Mouse (Mus musculus) heart, embryonic 11.5 days (tissue): ENCODE data around the gene Arhgap24. TPM values are rescaled to one million over a fixed set of nuclear protein-coding genes. Genes with fewer than 3 reads are reported as not detected.

Experiments used
- ATAC-seq: fragments of 200-750 bp; cut with Nextera tagmentation; replicated peaks from 2 replicates; pipeline ENCODE4 v1.8.0; 2017; ENCODE audit warnings: moderate library complexity; ENCODE audit not compliant: insufficient number of reproducible peaks, low FRiP score, low TSS enrichment
- H3K27ac ChIP-seq: fragments of 300-500 bp; sonication (generic); 2 replicates; pipeline ENCODE4 v1.5.1; 2014; ENCODE audit warnings: mild to moderate bottlenecking, low read depth, low read length
- H3K27me3 ChIP-seq: fragments of 300-500 bp; sonication (generic); 2 replicates; pipeline ENCODE4 v1.6.1; 2014; ENCODE audit warnings: mild to moderate bottlenecking, low read length, mixed read lengths; ENCODE audit not compliant: control insufficient read depth, insufficient read depth
- H3K36me3 ChIP-seq: fragments of 300-500 bp; sonication (generic); 2 replicates; pipeline ENCODE4 v1.6.1; 2014; ENCODE audit warnings: mild to moderate bottlenecking, low read length, moderate library complexity, mixed read lengths; ENCODE audit not compliant: control insufficient read depth, insufficient read depth
- H3K4me1 ChIP-seq: fragments of 300-500 bp; sonication (generic); 2 replicates; pipeline ENCODE4 v1.6.1; 2014; ENCODE audit warnings: low read length; ENCODE audit not compliant: control insufficient read depth, insufficient read depth
- H3K4me2 ChIP-seq: fragments of 300-500 bp; sonication (generic); 2 replicates; pipeline ENCODE4 v1.6.1; 2014; ENCODE audit warnings: mild to moderate bottlenecking, moderate library complexity
- H3K4me3 ChIP-seq: fragments of 300-500 bp; sonication (generic); 2 replicates; pipeline ENCODE4 v1.5.1; 2014; ENCODE audit warnings: low read depth, low read length
- H3K9ac ChIP-seq: fragments of 300-500 bp; sonication (generic); 2 replicates; pipeline ENCODE4 v1.6.1; 2014; ENCODE audit warnings: mild to moderate bottlenecking, low read depth, low read length, moderate library complexity
- H3K9me3 ChIP-seq: fragments of 300-500 bp; sonication (generic); replicated peaks from 2 replicates; pipeline ENCODE4 v1.6.1; 2016; ENCODE audit warnings: low read length; ENCODE audit not compliant: control insufficient read depth
- WGBS: fragments of 180-500 bp; shearing (Covaris S2); extraction: QIAGEN DNeasy Blood & Tissue Kit; methylation state at CpG from one replicate; pipeline ENCODE4 v1.1.7; 2014; ENCODE audit not compliant: insufficient replicate concordance; 5-methylcytosine and 5-hydroxymethylcytosine counted together
- polyA plus RNA-seq: library from polyadenylated mRNA; unstranded; fragments of >200 nt; fragmentation: Nextera tagmentation; extraction: Ambion mirVana; gene quantifications from 2 replicates; pipeline ENCODE4 v1.2.1, GENCODE M21; 2014

Arhgap24 gene
- polyA plus RNA-seq, 1 experiment from 2014 or later = 6.2 TPM

DNA sequence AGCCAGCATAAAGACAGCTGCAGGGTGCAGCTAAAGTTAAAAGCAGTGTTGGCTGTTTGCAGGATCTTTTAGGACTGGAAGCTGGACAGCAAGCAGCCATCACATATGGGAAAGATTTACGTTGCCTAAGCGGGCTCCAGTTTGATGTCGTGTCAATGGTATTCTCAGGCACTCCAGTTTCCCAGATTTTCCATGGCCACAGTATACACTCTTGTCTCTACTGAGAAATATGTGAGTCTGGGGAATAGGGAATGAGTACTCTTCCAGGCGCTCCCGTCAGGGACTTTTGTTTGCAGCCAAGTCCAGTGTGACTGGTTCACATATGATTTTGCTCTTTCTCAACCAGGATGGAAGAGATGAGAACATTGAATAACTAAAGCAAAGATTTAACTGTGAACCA lies 254.9 kb downstream of the Arhgap24 start:
- no peaks in the 10 kb centered on the region for H3K36me3 ChIP-seq
- no peaks in the 10 kb centered on the region for H3K9me3 ChIP-seq
- H3K27me3 ChIP-seq = no peaks in the 10 kb centered on the region
- H3K9ac ChIP-seq = no peak overlapping the region
- no peak for ATAC-seq
- H3K4me1 ChIP-seq = no peaks in the 10 kb centered on the region
- H3K4me3 ChIP-seq = no peak overlapping the region
- H3K27ac ChIP-seq = no peak overlapping the region
- 81% methylated on average over 5 of the region's 5 CpGs for WGBS
- H3K4me2 ChIP-seq = no peak overlapping the region

DNA sequence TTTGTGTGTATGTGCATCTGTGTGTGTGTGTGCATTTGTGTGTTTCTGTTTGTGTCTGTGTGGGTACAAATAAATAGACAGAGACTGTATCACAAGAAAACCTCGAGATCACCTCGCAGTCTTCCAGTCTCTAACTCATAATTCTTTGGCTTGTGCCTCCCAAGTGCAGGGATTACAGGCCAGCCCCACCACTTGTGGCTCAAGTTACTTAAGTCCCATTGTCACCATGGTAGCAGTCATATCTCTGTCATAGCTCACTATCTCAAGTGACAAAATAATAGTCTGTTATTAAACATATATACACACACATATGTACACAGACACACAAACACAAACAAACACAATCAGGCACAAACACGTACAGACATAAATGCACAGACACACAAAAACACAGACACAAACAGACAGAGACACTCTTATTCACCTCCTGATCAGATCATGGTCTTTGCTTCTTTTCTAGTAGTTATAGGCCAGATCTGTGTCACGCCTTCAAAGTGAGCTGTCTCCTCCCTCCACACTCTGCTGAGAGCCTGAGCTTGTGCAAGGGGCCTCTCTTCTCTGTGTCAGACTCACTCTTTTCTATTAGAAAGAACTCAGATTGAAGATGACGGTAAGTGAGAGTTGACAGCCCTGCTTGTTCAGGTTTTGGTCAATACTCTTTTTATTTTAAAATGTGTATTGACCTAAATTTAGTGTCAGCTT lies 261.5 kb downstream of the Arhgap24 start:
- no peak overlapping the region for H3K4me2 ChIP-seq
- H3K27me3 ChIP-seq = no peaks in the 10 kb centered on the region
- no peak for ATAC-seq
- 58% methylated on average over 5 of the region's 5 CpGs for WGBS
- no peaks in the 10 kb centered on the region for H3K36me3 ChIP-seq
- H3K4me3 ChIP-seq = no peak overlapping the region
- H3K9me3 ChIP-seq = no peaks in the 10 kb centered on the region
- no peak overlapping the region for H3K27ac ChIP-seq
- no peak overlapping the region for H3K9ac ChIP-seq
- H3K4me1 ChIP-seq = no peaks in the 10 kb centered on the region

DNA sequence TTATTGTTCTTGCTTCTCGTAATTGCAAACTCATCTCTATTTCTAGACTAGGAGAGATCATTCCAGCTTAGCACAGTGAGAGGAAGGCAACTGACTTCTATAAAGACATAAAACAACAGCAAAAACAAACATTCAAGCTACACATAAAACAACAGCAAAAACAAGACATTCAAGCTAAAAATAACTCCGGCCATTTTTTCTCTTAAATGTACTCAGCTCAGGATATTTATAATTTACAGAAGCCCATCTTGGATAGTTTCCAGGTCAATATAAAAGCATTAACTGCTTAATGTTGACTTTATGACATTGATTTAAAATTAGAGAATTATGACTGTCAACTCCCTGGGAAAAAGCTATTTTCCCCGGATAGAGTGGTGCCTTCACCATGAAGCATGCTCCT lies 262.2 kb downstream of the Arhgap24 start:
- H3K4me2 ChIP-seq = no peak overlapping the region
- H3K4me3 ChIP-seq = no peak overlapping the region
- no peaks in the 10 kb centered on the region for H3K36me3 ChIP-seq
- no peaks in the 10 kb centered on the region for H3K9me3 ChIP-seq
- H3K4me1 ChIP-seq = no peaks in the 10 kb centered on the region
- no peaks in the 10 kb centered on the region for H3K27me3 ChIP-seq
- 78% methylated on average over 3 of the region's 3 CpGs for WGBS
- no peak for ATAC-seq
- no peak overlapping the region for H3K27ac ChIP-seq
- no peak overlapping the region for H3K9ac ChIP-seq

DNA sequence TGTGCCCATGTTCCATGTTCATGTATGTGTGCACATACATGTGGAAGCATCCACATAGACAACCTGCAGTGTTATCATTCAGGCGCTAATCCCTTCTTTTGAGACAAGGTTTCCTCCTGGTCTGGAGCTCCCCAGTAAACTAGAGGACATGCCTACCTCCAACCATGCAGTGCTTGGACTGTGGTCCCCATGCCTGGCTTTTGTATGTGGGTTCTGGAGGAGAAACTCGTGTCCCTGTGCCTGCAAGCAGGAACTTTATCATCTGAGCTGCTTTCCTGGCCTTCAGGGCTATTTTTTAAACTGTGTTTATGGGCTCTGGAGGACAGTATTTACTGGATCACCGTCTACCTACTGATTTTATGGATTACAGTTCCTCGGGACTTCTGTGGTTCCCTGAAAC lies 262.9 kb downstream of the Arhgap24 start:
- Histone ChIP-seq H3K4me1 (no peaks in the 10 kb centered on the region), H3K9ac (no peak overlapping the region), H3K4me3 (no peak overlapping the region), H3K27ac (no peak overlapping the region), H3K36me3 (no peaks in the 10 kb centered on the region), H3K27me3 (no peaks in the 10 kb centered on the region), H3K4me2 (no peak overlapping the region), H3K9me3 (no peaks in the 10 kb centered on the region)
- 74% methylated on average over 4 of the region's 4 CpGs for WGBS
- no peak for ATAC-seq

DNA sequence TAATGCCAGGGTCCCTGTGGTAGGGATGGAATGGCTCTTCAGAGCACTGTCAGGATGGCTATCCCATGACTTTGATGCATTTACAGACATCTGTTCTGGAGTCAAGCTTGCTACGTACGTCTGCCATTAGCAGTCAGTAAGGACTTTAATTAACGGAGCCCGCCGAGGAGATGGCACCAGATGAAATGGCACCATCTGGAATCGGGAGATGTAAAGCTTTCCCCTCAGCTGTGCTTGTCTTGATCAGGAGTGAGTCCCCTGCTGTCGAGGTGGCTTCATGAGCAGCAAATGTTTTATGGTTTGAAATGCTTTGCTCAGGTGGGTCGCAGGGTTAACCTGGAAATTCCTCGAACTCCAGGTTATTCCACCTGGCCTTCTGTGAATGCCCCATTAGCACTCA lies 267.0 kb downstream of the Arhgap24 start:
- no peak overlapping the region for H3K27ac ChIP-seq
- no peaks in the 10 kb centered on the region for H3K9me3 ChIP-seq
- ATAC-seq = no peak
- WGBS = 73% methylated on average over 9 of the region's 9 CpGs
- peaks cover 12% of the 10 kb centered on the region for H3K4me1 ChIP-seq
- H3K9ac ChIP-seq = no peak overlapping the region
- H3K27me3 ChIP-seq = no peaks in the 10 kb centered on the region
- H3K36me3 ChIP-seq = no peaks in the 10 kb centered on the region
- H3K4me2 ChIP-seq = no peak overlapping the region
- H3K4me3 ChIP-seq = no peak overlapping the region

DNA sequence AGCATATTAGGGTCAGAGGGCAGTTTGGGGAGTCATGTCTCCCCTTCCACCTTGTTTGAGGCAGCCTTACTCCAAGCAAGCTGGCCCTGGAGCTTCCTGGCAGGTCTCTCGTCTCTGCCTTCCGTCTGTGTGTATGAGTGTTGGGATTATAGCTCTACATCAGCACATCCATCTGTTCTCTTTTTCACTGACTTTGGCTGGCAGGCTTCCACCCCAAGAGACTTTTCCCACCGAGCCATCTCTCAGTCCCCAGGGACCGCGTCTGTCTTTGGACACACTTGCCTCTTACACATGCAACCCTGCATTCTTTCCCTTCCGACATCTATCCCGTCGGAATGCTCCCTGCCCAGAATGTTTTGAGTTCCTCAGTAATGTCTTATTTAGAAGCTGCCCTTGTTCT lies 267.8 kb downstream of the Arhgap24 start:
- H3K4me3 ChIP-seq = no peak overlapping the region
- H3K9me3 ChIP-seq = no peaks in the 10 kb centered on the region
- no peak for ATAC-seq
- H3K4me1 ChIP-seq = peaks cover 12% of the 10 kb centered on the region
- no peaks in the 10 kb centered on the region for H3K27me3 ChIP-seq
- H3K9ac ChIP-seq = no peak overlapping the region
- H3K4me2 ChIP-seq = no peak overlapping the region
- H3K36me3 ChIP-seq = no peaks in the 10 kb centered on the region
- 39% methylated on average over 8 of the region's 8 CpGs for WGBS
- H3K27ac ChIP-seq = no peak overlapping the region

DNA sequence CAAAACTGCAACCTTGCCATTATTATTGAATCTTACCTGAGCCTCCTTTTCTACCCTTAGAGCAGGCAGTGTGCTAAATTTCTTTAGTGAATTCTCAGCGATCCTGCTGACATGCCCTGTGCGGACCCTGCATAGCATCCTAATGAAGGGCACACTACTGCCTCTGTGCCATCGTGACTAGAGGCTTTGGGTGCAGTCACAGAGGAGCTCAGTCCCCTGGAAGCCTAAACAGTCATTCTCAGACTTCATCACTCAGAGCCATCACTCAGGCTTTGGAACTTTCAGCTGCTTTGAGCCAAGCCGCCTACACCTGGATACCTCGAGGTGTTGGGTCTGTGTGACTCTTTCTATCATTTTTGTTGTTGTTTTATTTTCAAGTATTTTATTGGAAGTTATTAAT lies 269.5 kb downstream of the Arhgap24 start:
- no peaks in the 10 kb centered on the region for H3K9me3 ChIP-seq
- no peaks in the 10 kb centered on the region for H3K27me3 ChIP-seq
- ATAC-seq = no peak

DNA sequence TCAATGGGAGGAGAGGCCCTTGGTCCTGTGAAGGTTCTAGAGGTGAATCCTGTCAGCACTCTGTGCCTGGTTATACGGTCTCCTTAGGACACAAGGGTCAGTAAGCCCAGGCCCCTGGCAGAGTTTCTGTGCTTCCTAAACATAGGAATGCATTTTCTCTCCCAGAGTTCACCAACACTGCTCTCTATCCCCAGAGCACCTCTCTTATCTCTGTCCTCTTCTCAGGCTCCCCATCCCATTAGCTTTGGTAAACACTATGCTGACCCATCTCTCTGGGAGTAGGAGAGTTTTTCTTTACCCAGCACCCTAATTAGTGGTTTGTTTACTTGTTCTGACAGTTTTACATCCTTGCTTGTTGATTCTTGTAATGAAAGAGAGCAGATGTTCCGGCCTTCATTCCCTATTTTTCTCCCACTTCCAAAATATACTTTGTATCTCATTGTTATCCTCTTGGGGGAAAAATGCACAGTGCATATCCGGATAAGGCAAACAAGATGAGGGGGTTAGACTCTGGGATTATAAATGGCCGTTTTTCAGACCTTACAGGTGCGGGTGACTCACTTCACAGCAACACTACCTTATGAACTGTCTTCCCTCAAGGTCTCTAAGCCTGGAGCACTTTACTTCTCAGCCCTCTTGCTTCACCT lies 270.6 kb downstream of the Arhgap24 start:
- H3K4me2 ChIP-seq = peak overlapping the region; percentile 4
- H3K27ac ChIP-seq = peak overlapping the region; percentile 12; the same call in 1 of the 2 replicates
- H3K36me3 ChIP-seq = no peaks in the 10 kb centered on the region
- no peak overlapping the region for H3K4me3 ChIP-seq
- no peak overlapping the region for H3K9ac ChIP-seq
- 24% methylated on average over 5 of the region's 5 CpGs for WGBS
- H3K27me3 ChIP-seq = no peaks in the 10 kb centered on the region
- H3K4me1 ChIP-seq = peaks cover 12% of the 10 kb centered on the region
- H3K9me3 ChIP-seq = no peaks in the 10 kb centered on the region
- ATAC-seq = 0 out of 2 replicates have a peak, but pooled peaks have one; percentile 22

More for the DNA sequence above, 269.5 kb downstream of the Arhgap24 start:
- no peak overlapping the region for H3K4me2 ChIP-seq
- no peak overlapping the region for H3K27ac ChIP-seq
- peaks cover 12% of the 10 kb centered on the region for H3K4me1 ChIP-seq
- no peaks in the 10 kb centered on the region for H3K36me3 ChIP-seq
- H3K9ac ChIP-seq = no peak overlapping the region
- no peak overlapping the region for H3K4me3 ChIP-seq
- 61% methylated on average over 5 of the region's 5 CpGs for WGBS

DNA sequence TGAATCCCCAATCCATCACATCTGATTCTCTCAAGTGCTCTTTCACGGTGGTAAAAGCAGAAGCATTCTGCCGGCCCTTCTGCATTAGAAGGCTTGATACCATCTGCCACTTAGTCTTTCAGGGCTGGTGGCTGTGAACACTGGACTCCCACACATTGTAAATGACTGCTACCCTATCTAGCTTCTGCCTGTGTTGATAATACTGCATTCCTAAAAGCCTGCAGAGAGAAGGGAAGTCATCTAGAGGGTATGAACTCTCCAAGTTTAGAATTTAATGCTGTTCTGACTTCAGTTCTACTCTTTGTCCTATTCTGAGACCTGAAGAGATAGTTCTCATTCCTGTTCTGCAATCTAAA lies 271.1 kb downstream of the Arhgap24 start:
- 0 out of 2 replicates have a peak, but pooled peaks have one; percentile 35 for ATAC-seq
- 4% methylated on average over 2 of the region's 2 CpGs for WGBS
- peak overlapping the region; percentile 4 for H3K4me2 ChIP-seq

More for the DNA sequence above, 271.1 kb downstream of the Arhgap24 start:
- H3K9ac ChIP-seq = no peak overlapping the region
- no peak overlapping the region for H3K4me3 ChIP-seq
- H3K9me3 ChIP-seq = no peaks in the 10 kb centered on the region
- H3K36me3 ChIP-seq = no peaks in the 10 kb centered on the region
- no peaks in the 10 kb centered on the region for H3K27me3 ChIP-seq
- H3K4me1 ChIP-seq = peaks cover 12% of the 10 kb centered on the region
- H3K27ac ChIP-seq = peak overlapping the region; percentile 12; the same call in 1 of the 2 replicates
